Mouse (Mus musculus): ENCODE data around the gene Fibp.

GRCm38 (mm10) chr19:5468374-5468773, 8.0 kb downstream of the Fibp start, which contains the start of gene Ctsw:
- TF ChIP-seq EP300 (optimal IDR thresholded peaks at IDR 0.05) (no peak), CTCF (IDR thresholded peaks at IDR 0.05; ENCODE audit: low read depth) (no peak)

Measured in stomach, postnatal 0 days (tissue).